Mouse (Mus musculus) midbrain, postnatal 0 days (tissue): ENCODE measurements at regions not wholly inside any gene's neighbourhood (a gene's known extent, or its start where the extent isn't known, plus 50 kb on each side); places are given as distances from the start of the nearest gene placed in this dataset.

ENCODE experiments used
- ATAC-seq: fragments of 200-750 bp; cut with Nextera tagmentation; 2 replicates; pipeline ENCODE4 v1.8.0; 2017; ENCODE audit warnings: moderate number of reproducible peaks, mild to moderate bottlenecking, moderate TSS enrichment, moderate library complexity; ENCODE audit not compliant: low FRiP score
- DNase-seq: peaks from one replicate; pipeline ENCODE4 v3.0.0-alpha.2; 2015; ENCODE audit warnings: low spot score
- H3K27ac ChIP-seq: fragments of 300-500 bp; sonication (generic); 2 replicates; pipeline ENCODE4 v1.5.1; 2014; ENCODE audit warnings: low read depth, mild to moderate bottlenecking, low read length, mixed read lengths
- H3K27me3 ChIP-seq: fragments of 300-500 bp; sonication (generic); 2 replicates; pipeline ENCODE4 v1.6.1; 2014; ENCODE audit warnings: low read length, control low read depth, mixed read lengths; ENCODE audit not compliant: insufficient read depth
- H3K36me3 ChIP-seq: fragments of 300-500 bp; sonication (generic); 2 replicates; pipeline ENCODE4 v1.6.1; 2014; ENCODE audit warnings: low read length, control low read depth, mixed read lengths; ENCODE audit not compliant: insufficient read depth
- H3K4me1 ChIP-seq: fragments of 300-500 bp; sonication (generic); 2 replicates; pipeline ENCODE4 v1.6.1; 2014; ENCODE audit warnings: mild to moderate bottlenecking, control low read depth, antibody characterized with exemption, low read length, mixed read lengths; ENCODE audit not compliant: insufficient read depth
- H3K4me2 ChIP-seq: fragments of 300-500 bp; sonication (generic); 2 replicates; pipeline ENCODE4 v1.6.1; 2014; ENCODE audit warnings: low read depth, mild to moderate bottlenecking, low read length, mixed read lengths; ENCODE audit not compliant: poor library complexity, severe bottlenecking
- H3K4me3 ChIP-seq: fragments of 300-500 bp; sonication (generic); 2 replicates; pipeline ENCODE4 v1.5.1; 2014; ENCODE audit warnings: low read depth, mild to moderate bottlenecking, low read length, moderate library complexity
- H3K9ac ChIP-seq: fragments of 300-500 bp; sonication (generic); replicated peaks from 2 replicates; pipeline ENCODE4 v1.6.1; 2014; ENCODE audit warnings: mild to moderate bottlenecking, low read length, moderate library complexity, mixed read lengths; ENCODE audit not compliant: poor library complexity, severe bottlenecking
- H3K9me3 ChIP-seq: fragments of 300-500 bp; sonication (generic); 2 replicates; pipeline ENCODE4 v1.6.1; 2016; ENCODE audit warnings: low read length, control low read depth
- CTCF ChIP-seq: IDR thresholded peaks from 2 replicates; pipeline ENCODE4 v1.5.1; 2016; ENCODE audit warnings: antibody characterized with exemption, mild to moderate bottlenecking
- WGBS: fragments of 180-500 bp; shearing (Covaris S2); extraction: QIAGEN DNeasy Blood & Tissue Kit; methylation state at CpG from one replicate; pipeline ENCODE4 v1.1.7; 2014; 5-methylcytosine and 5-hydroxymethylcytosine counted together

- H3K9me3 ChIP-seq = no peaks in the 10 kb centered on the region
- H3K4me2 ChIP-seq = peak overlapping the region; percentile 8; the same call in 1 of the 2 replicates
- DNase-seq (peak; percentile 45), ATAC-seq (no peak)
- no peaks in the 10 kb centered on the region for H3K36me3 ChIP-seq
- no peaks in the 10 kb centered on the region for H3K27me3 ChIP-seq
- H3K9ac ChIP-seq = no peak overlapping the region
- H3K4me1 ChIP-seq = no peaks in the 10 kb centered on the region
- TF ChIP-seq CTCF = no peak
- H3K4me3 ChIP-seq = no peak overlapping the region
- 36% methylated on average over 15 of the region's 15 CpGs for WGBS
- no peak overlapping the region for H3K27ac ChIP-seq
Measured at GRCm38 (mm10) chr9:69592329-69593062, 139.1 kb downstream of the Anxa2 start.

GRCm38 (mm10) chr9:69588846-69589245 lies 135.4 kb downstream of the Anxa2 start:
- no peak for DNase-seq
- no peaks in the 10 kb centered on the region for H3K27me3 ChIP-seq
- no peak for ATAC-seq
- H3K36me3 ChIP-seq = no peaks in the 10 kb centered on the region
- H3K9me3 ChIP-seq = no peaks in the 10 kb centered on the region
- no peak overlapping the region for H3K4me2 ChIP-seq
- H3K9ac ChIP-seq = no peak overlapping the region
- WGBS = 86% methylated on average over 4 of the region's 4 CpGs
- H3K4me3 ChIP-seq = no peak overlapping the region
- no peaks in the 10 kb centered on the region for H3K4me1 ChIP-seq
- no peak for TF ChIP-seq CTCF
- no peak overlapping the region for H3K27ac ChIP-seq

GRCm38 (mm10) chr9:69587096-69587495 lies 133.7 kb downstream of the Anxa2 start:
- Histone ChIP-seq H3K4me3 (no peak overlapping the region), H3K27ac (0 out of 2 replicates have a peak overlapping the region, but pooled peaks have one; percentile 26), H3K4me1 (no peaks in the 10 kb centered on the region), H3K9me3 (no peaks in the 10 kb centered on the region), H3K27me3 (no peaks in the 10 kb centered on the region), H3K36me3 (no peaks in the 10 kb centered on the region), H3K4me2 (no peak overlapping the region), H3K9ac (no peak overlapping the region)
- no peak for ATAC-seq
- DNase-seq = no peak
- 61% methylated on average over 3 of the region's 3 CpGs for WGBS
- TF ChIP-seq CTCF = no peak

GRCm38 (mm10) chr9:69581236-69581635 lies 127.8 kb downstream of the Anxa2 start:
- no peak for DNase-seq
- H3K9ac ChIP-seq = no peak overlapping the region
- no peak for ATAC-seq
- no peaks in the 10 kb centered on the region for H3K36me3 ChIP-seq
- H3K9me3 ChIP-seq = no peaks in the 10 kb centered on the region
- no peaks in the 10 kb centered on the region for H3K4me1 ChIP-seq
- H3K4me3 ChIP-seq = no peak overlapping the region
- peak; percentile 10; the same call in 1 of the 2 replicates for TF ChIP-seq CTCF
- no peak overlapping the region for H3K27ac ChIP-seq
- no peak overlapping the region for H3K4me2 ChIP-seq
- no peaks in the 10 kb centered on the region for H3K27me3 ChIP-seq

GRCm38 (mm10) chr9:69577661-69578405 lies 124.4 kb downstream of the Anxa2 start:
- WGBS = 90% methylated on average over 10 of the region's 10 CpGs
- Histone ChIP-seq H3K4me3 (no peak overlapping the region), H3K4me2 (no peak overlapping the region), H3K9me3 (no peaks in the 10 kb centered on the region), H3K27me3 (no peaks in the 10 kb centered on the region), H3K36me3 (no peaks in the 10 kb centered on the region), H3K4me1 (no peaks in the 10 kb centered on the region), H3K27ac (no peak overlapping the region), H3K9ac (no peak overlapping the region)
- no peak for TF ChIP-seq CTCF
- ATAC-seq (no peak), DNase-seq (no peak)

GRCm38 (mm10) chr9:69575386-69575785 lies 122.0 kb downstream of the Anxa2 start:
- Histone ChIP-seq H3K9ac (no peak overlapping the region), H3K4me3 (no peak overlapping the region), H3K27me3 (no peaks in the 10 kb centered on the region), H3K9me3 (no peaks in the 10 kb centered on the region), H3K36me3 (no peaks in the 10 kb centered on the region), H3K27ac (no peak overlapping the region), H3K4me1 (no peaks in the 10 kb centered on the region), H3K4me2 (no peak overlapping the region)
- ATAC-seq = no peak
- WGBS = 58% methylated on average over 14 of the region's 14 CpGs
- no peak for TF ChIP-seq CTCF
- DNase-seq = no peak
